Mouse (Mus musculus): Measurements from ENCODE around the gene Blm.

GRCm38 (mm10) chr7:80429661-80430060 lies 105.3 kb downstream of the Blm start:
- TF ChIP-seq POLR2A (IDR thresholded peaks at IDR 0.05; ENCODE audit: low read depth, low read length) (no peak), CTCF (IDR thresholded peaks at IDR 0.05; ENCODE audit: extremely low read depth, insufficient read length, insufficient replicate concordance, low read depth, low read length) (no peak)
